In genomic region chr11:96963580-96963979, GRCm38 (mm10) we compare ENCODE assay signal across 8 mouse cellular contexts. TPM values are rescaled to one million over a fixed set of nuclear protein-coding genes. Genes with fewer than 3 reads are reported as not detected.
DNase-seq lines count a peak whose midpoint lies in the region; ATAC-seq and TF ChIP-seq lines count a peak whose summit lies in the region.

No protein-coding gene starts in this region.

- TF ChIP-seq RAD21 in MEL (IDR thresholded peaks at IDR 0.05; ENCODE audit: low read depth, low read length): peak; percentile 72

- H3K36me3 ChIP-seq in MEL (ENCODE audit: control insufficient read depth in 1 of 2, insufficient read depth in 2 of 2, low read length in 2 of 2): peaks cover 7 to 21% of the 10 kb centered on the region in 2 experiments
- H3K36me3 ChIP-seq in hindbrain, embryonic 14.5 days (replicated peaks; ENCODE audit: control insufficient read depth, insufficient read depth): peaks cover 46% of the 10 kb centered on the region

- no peaks in the 10 kb centered on the region for H3K9me3 ChIP-seq in MEL (replicated peaks; ENCODE audit: insufficient read depth, low read length)
- H3K9me3 ChIP-seq in hindbrain, embryonic 14.5 days (ENCODE audit: control insufficient read depth, low read length): no peaks in the 10 kb centered on the region

- no peaks in the 10 kb centered on the region for H3K27me3 ChIP-seq in MEL (ENCODE audit: control insufficient read depth in 1 of 2, insufficient read depth in 2 of 2, low read length in 2 of 2)
- H3K27me3 ChIP-seq in cerebellum, adult 2 months (ENCODE audit: control insufficient read depth, insufficient read depth, low read length): no peaks in the 10 kb centered on the region
- no peaks in the 10 kb centered on the region for H3K27me3 ChIP-seq in hindbrain, embryonic 14.5 days (ENCODE audit: control insufficient read depth, insufficient read depth, low read length)

- H3K27ac ChIP-seq in MEL (ENCODE audit: control insufficient read depth, low read depth, low read length): no peak overlapping the region
- no peak overlapping the region for H3K27ac ChIP-seq in cerebellum, adult 2 months (ENCODE audit: insufficient read depth, low read length)
- H3K27ac ChIP-seq in hindbrain, embryonic 14.5 days: no peak overlapping the region

- no peak overlapping the region for H3K9ac ChIP-seq in MEL (ENCODE audit: control insufficient read depth, low read depth, low read length, poor library complexity, severe bottlenecking)
- no peak overlapping the region for H3K9ac ChIP-seq in hindbrain, embryonic 14.5 days

- H3K4me3 ChIP-seq in MEL (ENCODE audit: control insufficient read depth in 1 of 2, insufficient read depth in 1 of 2, low read depth in 2 of 2, low read length in 2 of 2): no peak overlapping the region
- no peak overlapping the region for H3K4me3 ChIP-seq in cerebellum, adult 2 months (replicated peaks; ENCODE audit: insufficient read depth, low read depth, low read length)
- H3K4me3 ChIP-seq in hindbrain, embryonic 14.5 days (replicated peaks; ENCODE audit: low read length): no peak overlapping the region

- peak; percentile 83 for DNase-seq in MEL (ENCODE audit: low read depth, low spot score)
- DNase-seq in cerebellum, adult 2 months: peak; percentile 89 to 90
- peak; percentile 71 to 85 for DNase-seq in frontal cortex, postnatal 14 days (ENCODE audit: low spot score in 2 of 2)
- DNase-seq in hindbrain, embryonic 14.5 days (ENCODE audit: low spot score): peak; percentile 84
- peak; percentile 81 for DNase-seq in left cerebral cortex, adult 11 months (ENCODE audit: low spot score)
- peak; percentile 97 for DNase-seq in lung, postnatal 36 days
- peak; percentile 66 for DNase-seq in retina, postnatal 7 days (ENCODE audit: low read depth, low spot score)
- DNase-seq in urinary bladder, adult 18-20 months (ENCODE audit: low spot score in 2 of 2): peak; percentile 75 to 79

- 6% methylated on average over 8 of the region's 8 CpGs for WGBS in cerebellum, adult 2 months
- WGBS in hindbrain, embryonic 14.5 days: 22% methylated on average over 8 of the region's 8 CpGs

- TF ChIP-seq EP300 in MEL (IDR thresholded peaks at IDR 0.05; ENCODE audit: low read depth in 1 of 2, low read length in 2 of 2): no peak

- ATAC-seq in hindbrain, embryonic 14.5 days (ENCODE audit: low FRiP score): peak; percentile 64; the same call in 1 of the 2 replicates

- peak; percentile 79 to 90 (median 90) for TF ChIP-seq CTCF in MEL (IDR thresholded peaks at IDR 0.05 in 2 of 3, conservative IDR thresholded peaks at IDR 0.05 in 1 of 3; ENCODE audit: control insufficient read depth in 1 of 3, insufficient read depth in 1 of 3, low read depth in 2 of 3, low read length in 3 of 3, poor library complexity in 1 of 3, severe bottlenecking in 1 of 3)
- TF ChIP-seq CTCF in cerebellum, adult 2 months (IDR thresholded peaks at IDR 0.05; ENCODE audit: borderline replicate concordance, insufficient read depth, low read depth, low read length): peak; percentile 89

- H3K4me1 ChIP-seq in MEL (ENCODE audit: control insufficient read depth in 1 of 2, insufficient read depth in 2 of 2, low read length in 2 of 2): peaks cover 10 to 18% of the 10 kb centered on the region in 2 experiments
- H3K4me1 ChIP-seq in cerebellum, adult 2 months (ENCODE audit: control insufficient read depth, insufficient read depth, low read length): peaks cover 5% of the 10 kb centered on the region
- no peaks in the 10 kb centered on the region for H3K4me1 ChIP-seq in hindbrain, embryonic 14.5 days (replicated peaks; ENCODE audit: control insufficient read depth, insufficient read depth, low read length)

- no peak overlapping the region for H3K4me2 ChIP-seq in hindbrain, embryonic 14.5 days (replicated peaks)

- no peak for TF ChIP-seq POLR2A in MEL (IDR thresholded peaks at IDR 0.05; ENCODE audit: control insufficient read depth in 1 of 2, insufficient read depth in 1 of 2, low read depth in 1 of 2, low read length in 2 of 2, poor library complexity in 1 of 2)
- TF ChIP-seq POLR2A in cerebellum, adult 2 months (IDR thresholded peaks at IDR 0.05; ENCODE audit: borderline replicate concordance, insufficient read depth, low read length): no peak

- no peaks in the 10 kb centered on the region; the same call in 1 of the 2 replicates for H3K79me2 ChIP-seq in MEL (ENCODE audit: control insufficient read depth, insufficient read depth, low read length, poor library complexity)

TF ChIP-seq in MEL, 35 proteins besides CTCF, POLR2A, EP300 and RAD21:
- TF ChIP-seq ZC3H11A (IDR thresholded peaks at IDR 0.05; ENCODE audit: low read depth, low read length) (peak; percentile 77), UBTF (IDR thresholded peaks at IDR 0.05; ENCODE audit: borderline replicate concordance, insufficient read depth, low read depth, low read length) (no peak), MAFK (IDR thresholded peaks at IDR 0.05; ENCODE audit: borderline replicate concordance, low read depth, low read length) (no peak), POLR2AphosphoS2 (IDR thresholded peaks at IDR 0.05; ENCODE audit: low read length) (no peak), MYC (IDR thresholded peaks at IDR 0.05; ENCODE audit: low read depth, low read length) (no peak), SMC3 (IDR thresholded peaks at IDR 0.05; ENCODE audit: low read depth, low read length) (peak; percentile 93), USF2 (IDR thresholded peaks at IDR 0.05; ENCODE audit: borderline replicate concordance in 1 of 2, insufficient read depth in 1 of 2, low read depth in 1 of 2, low read length in 2 of 2) (no peak)
TF ChIP-seq in MEL: peak in this region for 2.

RNA-seq across cellular contexts. Expression of gene Sp2, which starts 19.2 kb away (rescaled TPM):
- total RNA-seq in MEL (2012; rRNA removed): 1.4 and 2.2 TPM in 2 replicates
- polyA plus RNA-seq in MEL (2012; ENCODE audit: insufficient read depth in 1 of 2, insufficient read length in 2 of 2, low read depth in 1 of 2, low replicate concordance in 2 of 2, missing spikeins in 1 of 2): 10 to 100 TPM in 1 of 2 experiments, not detected in 1; 20.3 TPM
- polyA plus RNA-seq in cerebellum, adult 2 months (2012; rRNA removed): 15.4 and 18.4 TPM in 2 replicates
- polyA plus RNA-seq in hindbrain, embryonic 14.5 days (2014; fragmentation: Nextera tagmentation; extraction: Ambion mirVana): 14.4 and 14.9 TPM in 2 replicates

RNA-seq across cellular contexts. Expression of gene Pnpo, which starts 19.8 kb away (rescaled TPM):
- 41.7 and 55.7 TPM in 2 replicates for total RNA-seq in MEL (2012; rRNA removed)
- polyA plus RNA-seq in MEL (2012; ENCODE audit: insufficient read depth in 1 of 2, insufficient read length in 2 of 2, low read depth in 1 of 2, low replicate concordance in 2 of 2, missing spikeins in 1 of 2): 10 to 100 TPM in 1 of 2 experiments, not detected in 1; 38.8 TPM
- polyA plus RNA-seq in cerebellum, adult 2 months (2012; rRNA removed): 55.4 and 59.5 TPM in 2 replicates
- 27.5 and 28.9 TPM in 2 replicates for polyA plus RNA-seq in hindbrain, embryonic 14.5 days (2014; fragmentation: Nextera tagmentation; extraction: Ambion mirVana)

RNA-seq across cellular contexts. Expression of gene Prr15l, which starts 35.7 kb away (rescaled TPM):
- 0.08 TPM in 1 of 2 replicates, not detected in the other for total RNA-seq in MEL (2012; rRNA removed)
- under 1 TPM in 1 of 2 experiments, not detected in 1; 0.19 TPM for polyA plus RNA-seq in MEL (2012; ENCODE audit: insufficient read depth in 1 of 2, insufficient read length in 2 of 2, low read depth in 1 of 2, low replicate concordance in 2 of 2, missing spikeins in 1 of 2)
- not detected in 2 replicates for polyA plus RNA-seq in cerebellum, adult 2 months (2012; rRNA removed)
- 0.16 TPM in 2 replicates for polyA plus RNA-seq in hindbrain, embryonic 14.5 days (2014; fragmentation: Nextera tagmentation; extraction: Ambion mirVana)

RNA-seq across cellular contexts. Expression of gene Cdk5rap3, which starts 47.3 kb away (rescaled TPM):
- total RNA-seq in MEL (2012; rRNA removed): 45.2 and 48.9 TPM in 2 replicates
- polyA plus RNA-seq in MEL (2012; ENCODE audit: insufficient read depth in 1 of 2, insufficient read length in 2 of 2, low read depth in 1 of 2, low replicate concordance in 2 of 2, missing spikeins in 1 of 2): 10 to 100 TPM in 1 of 2 experiments, not detected in 1; 55.4 TPM
- polyA plus RNA-seq in cerebellum, adult 2 months (2012; rRNA removed): 40.7 and 41.2 TPM in 2 replicates
- polyA plus RNA-seq in hindbrain, embryonic 14.5 days (2014; fragmentation: Nextera tagmentation; extraction: Ambion mirVana): 74.0 and 77.8 TPM in 2 replicates

RNA-seq across cellular contexts. Expression of gene Sp6, which starts 49.6 kb away (rescaled TPM):
- total RNA-seq in MEL (2012; rRNA removed): 0.03 TPM in 1 of 2 replicates, not detected in the other
- polyA plus RNA-seq in MEL (2012; ENCODE audit: insufficient read depth in 1 of 2, insufficient read length in 2 of 2, low read depth in 1 of 2, low replicate concordance in 2 of 2, missing spikeins in 1 of 2): under 1 TPM in 1 of 2 experiments, not detected in 1; 0.04 TPM
- 1.4 and 2.1 TPM in 2 replicates for polyA plus RNA-seq in cerebellum, adult 2 months (2012; rRNA removed)
- 0.09 and 0.16 TPM in 2 replicates for polyA plus RNA-seq in hindbrain, embryonic 14.5 days (2014; fragmentation: Nextera tagmentation; extraction: Ambion mirVana)
